Mouse (Mus musculus): Measurements from ENCODE around the gene Aox3.

The Aox3 gene

GRCm38 (mm10) chr1:58112880-58113279 lies at the start of gene Aox3:
Aox3 (plus strand) TSS chr1:58113130.
- DNase-seq (ENCODE audit: low spot score in 2 of 2), result peak; percentile 52 to 83

- DNase-seq (ENCODE audit: low spot score in 2 of 2), result no peak
Measured at GRCm38 (mm10) chr1:58065151-58065550, 47.8 kb upstream of the Aox3 start.

DNA sequence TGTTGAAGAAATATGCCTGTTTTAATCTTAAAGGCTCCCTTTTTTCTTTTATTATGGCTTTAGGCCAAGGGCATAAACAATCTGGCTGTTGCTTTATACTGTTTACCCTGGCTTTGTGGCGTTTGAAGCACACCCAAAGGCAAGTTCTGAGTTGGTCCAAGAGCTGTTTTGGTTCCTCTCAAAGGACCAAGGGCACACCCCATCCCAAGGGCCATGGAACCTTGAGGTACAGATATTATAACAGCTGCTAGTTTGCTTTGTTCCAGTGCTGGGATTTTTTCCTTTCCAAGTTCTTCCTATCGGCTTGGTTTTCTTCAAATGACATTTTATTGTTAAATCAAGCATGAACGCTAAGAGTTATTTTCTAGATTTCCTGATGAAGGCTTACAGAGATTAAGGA lies 47.3 kb upstream of the Aox3 start:
- no peak for DNase-seq (ENCODE audit: low spot score in 2 of 2)

GRCm38 (mm10) chr1:58069181-58069580 lies 43.7 kb upstream of the Aox3 start:
- no peak for DNase-seq (ENCODE audit: low spot score in 2 of 2)

DNA sequence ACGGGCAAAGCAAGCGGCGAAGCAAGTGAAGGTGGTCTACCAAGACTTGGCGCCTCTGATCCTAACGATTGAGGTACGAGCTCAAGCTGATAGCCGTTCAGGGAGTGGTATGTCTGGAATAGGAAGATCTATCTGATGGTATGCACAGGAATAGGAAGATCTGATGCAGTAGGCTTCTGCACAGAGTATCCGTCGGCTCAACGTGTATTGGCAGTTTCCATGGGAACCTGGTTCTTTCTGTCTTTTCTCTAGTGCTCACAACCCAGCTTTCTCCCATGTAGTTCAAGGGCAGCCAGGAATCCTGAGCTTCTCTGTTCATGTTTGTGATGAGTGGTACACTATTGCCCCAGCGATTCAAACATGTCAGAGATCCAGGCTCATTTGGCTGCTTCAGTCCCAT lies 42.8 kb upstream of the Aox3 start:
- DNase-seq (ENCODE audit: low spot score in 2 of 2), result no peak

GRCm38 (mm10) chr1:58071006-58071405 lies 41.9 kb upstream of the Aox3 start:
- DNase-seq (ENCODE audit: low spot score in 2 of 2), result no peak

- no peak for DNase-seq (ENCODE audit: low spot score in 2 of 2)
Measured at GRCm38 (mm10) chr1:58071509-58071908, 41.4 kb upstream of the Aox3 start.

- DNase-seq (ENCODE audit: low spot score in 2 of 2), result no peak
Measured at GRCm38 (mm10) chr1:58072416-58072815, 40.5 kb upstream of the Aox3 start.

DNA sequence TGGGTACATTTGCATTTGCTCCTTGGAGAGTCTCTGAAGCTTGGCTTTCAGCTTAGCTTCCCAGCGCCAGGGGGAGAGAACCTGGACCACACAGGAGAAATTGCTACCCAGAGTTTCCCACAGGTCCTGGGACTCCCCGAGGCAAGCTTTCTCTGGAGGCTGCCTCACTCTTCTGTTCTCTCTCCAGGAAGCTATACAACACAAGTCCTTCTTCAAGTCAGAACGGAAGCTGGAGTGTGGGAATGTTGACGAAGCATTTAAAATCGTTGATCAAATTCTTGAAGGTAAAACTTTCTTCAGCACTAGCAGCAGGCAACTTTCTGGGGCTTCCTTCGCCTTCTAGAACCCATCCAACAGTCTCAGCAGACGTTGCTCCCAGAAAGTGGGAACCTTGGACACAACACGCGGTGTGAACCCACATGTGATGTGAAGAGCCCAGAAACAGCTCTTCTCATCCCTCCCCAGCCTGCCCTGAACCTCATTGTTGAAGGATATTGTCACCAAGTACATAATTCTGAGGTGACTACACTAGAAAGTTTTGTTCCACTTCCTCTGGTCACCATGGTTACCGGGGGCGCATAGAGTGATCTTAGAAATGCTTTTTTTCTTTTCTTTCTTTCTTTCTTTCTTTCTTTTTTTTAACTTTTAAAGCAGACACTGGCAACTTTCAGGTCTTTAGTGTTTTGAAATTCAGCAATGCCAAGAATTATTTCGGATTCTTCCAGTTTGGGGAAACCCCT lies 39.8 kb upstream of the Aox3 start:
- DNase-seq (ENCODE audit: low spot score in 2 of 2), result no peak

DNA sequence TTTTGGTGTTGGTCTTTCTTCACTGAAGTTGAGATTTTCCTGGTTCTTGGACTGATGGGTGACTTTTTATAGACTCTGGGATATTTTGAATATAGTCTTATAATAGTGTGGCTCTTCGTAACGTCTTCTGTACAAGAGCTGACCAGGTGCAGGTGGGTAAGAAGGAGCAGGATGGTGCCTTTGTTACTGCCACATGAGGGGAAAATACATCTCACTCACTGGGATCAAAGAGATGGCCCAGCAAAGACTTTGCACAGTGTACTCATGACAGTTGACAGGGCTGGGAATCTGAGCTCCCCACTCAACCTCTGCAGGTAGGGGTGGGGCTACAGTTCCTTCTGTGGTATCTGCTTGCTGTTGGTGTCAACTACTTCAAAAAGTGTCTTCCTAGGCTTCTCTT lies 38.7 kb upstream of the Aox3 start:
- DNase-seq (ENCODE audit: low spot score in 2 of 2), result no peak

GRCm38 (mm10) chr1:58077882-58078281 lies 35.0 kb upstream of the Aox3 start:
- DNase-seq (ENCODE audit: low spot score in 2 of 2), result no peak

DNA sequence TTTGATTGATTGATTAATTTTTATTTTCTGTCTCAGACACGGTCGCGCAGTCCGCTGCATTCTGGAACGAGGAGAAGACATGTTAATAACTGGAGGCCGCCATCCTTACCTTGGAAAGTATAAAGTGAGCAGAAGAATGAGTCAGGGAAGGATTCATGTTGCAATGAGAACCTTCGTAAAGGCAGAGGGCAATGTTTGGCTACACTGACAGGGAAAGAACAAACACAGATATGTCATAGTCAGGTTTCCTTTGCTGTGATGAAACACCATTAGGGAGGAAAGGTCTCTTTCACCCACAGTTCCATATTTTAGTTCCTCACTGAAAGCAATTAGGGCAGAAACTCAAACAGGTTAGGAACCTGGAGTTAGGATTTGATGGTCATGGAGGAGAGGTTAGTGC lies 34.5 kb upstream of the Aox3 start:
- DNase-seq (ENCODE audit: low spot score in 2 of 2), result no peak

GRCm38 (mm10) chr1:58079689-58080088 lies 33.2 kb upstream of the Aox3 start:
- DNase-seq (ENCODE audit: low spot score in 2 of 2), result no peak

DNA sequence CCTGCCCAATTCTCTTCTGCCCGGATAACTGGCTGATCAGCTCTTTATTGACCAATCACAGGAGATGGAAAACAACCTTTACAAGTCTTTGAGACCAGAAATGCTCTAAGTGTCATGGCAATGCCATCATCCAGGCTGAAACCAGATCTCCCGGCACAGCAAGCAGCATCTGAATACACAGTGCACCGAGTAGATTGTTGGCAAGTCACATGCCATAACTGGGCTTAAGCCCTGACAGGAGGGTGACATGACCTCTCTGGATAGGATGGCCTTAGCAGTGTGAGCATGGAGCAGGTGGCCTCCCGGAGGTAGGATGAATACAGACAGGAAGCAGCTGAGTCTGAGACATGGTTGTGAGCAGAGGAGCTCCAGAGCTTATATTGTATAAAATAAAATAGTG lies 32.5 kb upstream of the Aox3 start:
- DNase-seq (ENCODE audit: low spot score in 2 of 2), result no peak

DNA sequence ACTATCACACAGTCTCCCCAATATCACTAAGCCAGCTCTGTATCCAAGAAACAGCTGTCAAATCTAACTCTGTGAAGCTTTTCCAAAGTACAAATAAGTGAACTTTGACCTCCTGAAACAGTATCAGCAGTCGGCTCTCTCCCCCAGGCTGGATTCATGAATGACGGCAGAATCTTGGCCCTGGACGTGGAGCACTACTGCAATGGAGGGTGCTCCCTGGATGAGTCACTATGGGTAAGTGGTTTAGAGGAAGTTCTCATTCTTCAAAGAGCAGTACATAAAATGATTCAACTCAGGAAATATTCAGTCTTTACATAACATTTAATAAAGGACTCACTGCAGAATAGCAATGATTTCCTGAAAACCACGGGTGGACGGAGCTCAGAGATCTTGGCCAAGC lies 31.6 kb upstream of the Aox3 start:
- no peak for DNase-seq (ENCODE audit: low spot score in 2 of 2)

- no peak for DNase-seq (ENCODE audit: low spot score in 2 of 2)
Measured at GRCm38 (mm10) chr1:58089316-58089715, 23.6 kb upstream of the Aox3 start.

GRCm38 (mm10) chr1:58090191-58090590 lies 22.7 kb upstream of the Aox3 start:
- no peak for DNase-seq (ENCODE audit: low spot score in 2 of 2)

DNA sequence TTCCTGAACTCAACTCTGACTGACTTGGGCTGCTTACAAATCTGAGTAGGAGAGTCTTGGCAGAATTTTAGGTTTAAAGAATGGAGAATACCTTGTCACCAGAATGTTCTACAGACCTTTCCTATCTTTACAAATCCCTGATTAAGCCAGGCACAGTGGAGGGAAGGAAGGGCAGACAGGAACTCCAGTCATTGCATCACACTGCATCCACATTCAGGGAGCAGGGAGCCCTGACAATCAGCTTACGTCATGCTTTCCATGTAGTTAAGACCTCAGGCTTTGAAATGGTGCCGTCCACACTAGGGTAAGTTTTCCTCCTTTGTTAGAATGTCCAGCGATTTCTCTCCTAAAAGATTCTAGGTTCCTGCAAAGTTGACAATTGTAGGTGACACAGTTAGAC lies 21.7 kb upstream of the Aox3 start:
- DNase-seq (ENCODE audit: low spot score in 2 of 2), result no peak

GRCm38 (mm10) chr1:58091992-58092560 lies 20.9 kb upstream of the Aox3 start:
- no peak for DNase-seq (ENCODE audit: low spot score in 2 of 2)

- DNase-seq (ENCODE audit: low spot score in 2 of 2), result no peak
Measured at GRCm38 (mm10) chr1:58097338-58097737, 15.6 kb upstream of the Aox3 start.

DNA sequence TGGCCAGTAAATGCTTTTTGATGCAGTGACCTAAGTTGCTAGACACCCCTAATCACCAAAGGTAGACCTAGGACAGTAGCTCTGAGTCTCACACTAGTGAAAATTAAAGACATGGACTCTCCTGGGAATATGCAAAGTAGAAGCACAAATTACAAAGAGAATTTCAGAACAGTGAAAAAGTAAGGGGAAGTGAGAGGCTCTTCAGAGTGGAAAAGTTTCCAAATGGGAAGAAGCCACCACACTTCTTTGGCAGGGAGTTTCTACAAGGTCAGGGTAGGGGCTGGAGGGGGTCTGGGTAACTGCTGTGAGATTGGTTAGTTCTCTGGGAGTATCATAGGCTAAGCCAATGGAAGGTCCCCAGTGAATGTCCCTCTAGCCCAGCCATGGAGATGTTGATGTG lies 13.8 kb upstream of the Aox3 start:
- DNase-seq (ENCODE audit: low spot score in 2 of 2), result no peak

GRCm38 (mm10) chr1:58101531-58102146 lies 11.3 kb upstream of the Aox3 start:
- no peak for DNase-seq (ENCODE audit: low spot score in 2 of 2)

- DNase-seq (ENCODE audit: low spot score in 2 of 2), result no peak
Measured at GRCm38 (mm10) chr1:58102494-58102893, 10.4 kb upstream of the Aox3 start.

Measured in cerebellum, postnatal 4 days (tissue).